Mouse (Mus musculus): Measurements from ENCODE around the gene Cacng7. TPM values are rescaled to one million over a fixed set of nuclear protein-coding genes. Genes with fewer than 3 reads are reported as not detected.
A peak's percentile ranks its signal among the peaks of the same experiment; 100 is the strongest.

Cacng7 gene
- total RNA-seq, 2 experiments from 2014 or later, result 3.5 to 4.3 TPM

GRCm38 (mm10) chr7:3336412-3336811 lies 3.7 kb downstream of the Cacng7 start:
- no peak for DNase-seq (ENCODE audit: low spot score)
- intact Hi-C loops (cut with DNase I), result no loop called here

GRCm38 (mm10) chr7:3338286-3338935 lies 5.7 kb downstream of the Cacng7 start:
- intact Hi-C loops (cut with DNase I), result no loop called here
- DNase-seq (ENCODE audit: low spot score), result no peak

DNA sequence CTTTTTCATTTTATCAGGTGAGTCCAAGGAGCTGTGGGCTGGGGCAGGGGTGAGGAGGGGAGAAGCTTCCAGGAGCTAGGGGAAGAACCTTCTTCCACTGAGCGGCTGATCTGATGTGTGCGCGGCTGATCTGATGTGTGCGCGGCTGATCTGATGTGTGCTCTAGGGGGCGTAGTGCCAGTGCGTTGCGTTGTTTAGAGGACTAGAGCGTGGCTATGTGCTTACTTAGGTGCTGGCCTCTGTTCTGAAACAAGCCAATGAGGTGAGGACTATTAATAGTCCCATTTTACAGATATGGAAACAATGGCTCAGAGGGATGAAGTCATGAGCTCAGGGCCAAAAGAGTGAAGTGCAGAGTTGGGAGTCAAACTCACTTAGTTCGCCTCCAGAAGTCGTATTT lies 6.3 kb downstream of the Cacng7 start:
- no peak for DNase-seq (ENCODE audit: low spot score)
- intact Hi-C loops (cut with DNase I), result no loop called here

- no peak for DNase-seq (ENCODE audit: low spot score)
- intact Hi-C loops (cut with DNase I), result no loop called here
These were observed 11.1 kb downstream of the Cacng7 start for GRCm38 (mm10) chr7:3343861-3344260.

DNA sequence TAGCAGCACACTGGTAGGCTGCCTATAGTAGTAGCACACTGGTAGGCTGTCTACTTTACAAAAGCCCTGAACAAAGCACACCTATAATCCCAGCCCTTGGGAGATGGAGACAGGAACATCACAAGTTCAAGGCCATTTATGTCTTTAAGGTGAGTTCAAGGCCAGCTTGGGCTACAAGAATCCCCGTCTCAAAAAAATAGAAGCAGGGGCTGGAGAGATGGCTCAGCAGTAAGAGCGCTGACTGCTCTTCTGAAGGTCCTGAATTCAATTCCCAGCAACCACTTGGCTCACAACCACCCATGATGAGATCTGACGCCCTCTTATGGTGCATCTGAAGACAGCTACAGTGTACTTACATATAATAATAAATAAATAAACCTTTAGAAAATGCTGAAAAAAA lies 12.5 kb downstream of the Cacng7 start:
- DNase-seq (ENCODE audit: low spot score), result no peak
- intact Hi-C loops (cut with DNase I), result no loop called here

GRCm38 (mm10) chr7:3347366-3348287 lies 14.9 kb downstream of the Cacng7 start:
- no peak for DNase-seq (ENCODE audit: low spot score)
- intact Hi-C loops (cut with DNase I), result no loop called here

GRCm38 (mm10) chr7:3348326-3348725 lies 15.6 kb downstream of the Cacng7 start:
- intact Hi-C loops (cut with DNase I), result no loop called here
- DNase-seq (ENCODE audit: low spot score), result no peak

DNA sequence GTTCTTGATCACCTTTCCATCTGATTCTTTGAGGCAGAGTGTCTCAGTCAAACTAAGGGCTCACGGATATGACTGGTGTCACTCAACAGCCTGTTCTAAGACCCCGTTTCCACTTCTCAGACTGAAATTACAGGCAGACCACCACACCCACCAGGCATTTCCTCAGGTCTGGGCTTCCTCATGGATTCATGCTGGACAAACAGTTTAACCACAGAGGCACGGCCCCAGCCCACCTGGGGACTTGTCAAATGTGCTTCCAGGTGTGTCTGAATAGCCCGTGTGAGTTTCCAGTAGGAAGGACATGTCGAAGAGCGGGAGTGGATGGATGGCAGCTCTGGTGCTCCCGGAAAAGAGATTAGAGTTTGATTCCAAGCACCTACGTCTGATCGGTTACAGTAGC lies 17.0 kb downstream of the Cacng7 start:
- no peak for DNase-seq (ENCODE audit: low spot score)

GRCm38 (mm10) chr7:3351536-3351935 lies 18.8 kb downstream of the Cacng7 start:
- DNase-seq (ENCODE audit: low spot score), result no peak
- intact Hi-C loops (cut with DNase I), result no loop called here

More for the DNA sequence above, 17.0 kb downstream of the Cacng7 start:
- intact Hi-C loops (cut with DNase I), result no loop called here

GRCm38 (mm10) chr7:3354850-3355249 lies 22.1 kb downstream of the Cacng7 start:
- intact Hi-C loops (cut with DNase I), result no loop called here
- DNase-seq (ENCODE audit: low spot score), result no peak

GRCm38 (mm10) chr7:3360678-3361077 lies 27.9 kb downstream of the Cacng7 start:
- DNase-seq (ENCODE audit: low spot score), result no peak
- intact Hi-C loops (cut with DNase I), result no loop called here

GRCm38 (mm10) chr7:3365547-3366279 lies 33.0 kb downstream of the Cacng7 start:
- intact Hi-C loops (cut with DNase I), result no loop called here
- no peak for DNase-seq (ENCODE audit: low spot score)

- intact Hi-C loops (cut with DNase I), result no loop called here
These were observed 34.2 kb downstream of the Cacng7 start for GRCm38 (mm10) chr7:3366705-3367516.

DNA sequence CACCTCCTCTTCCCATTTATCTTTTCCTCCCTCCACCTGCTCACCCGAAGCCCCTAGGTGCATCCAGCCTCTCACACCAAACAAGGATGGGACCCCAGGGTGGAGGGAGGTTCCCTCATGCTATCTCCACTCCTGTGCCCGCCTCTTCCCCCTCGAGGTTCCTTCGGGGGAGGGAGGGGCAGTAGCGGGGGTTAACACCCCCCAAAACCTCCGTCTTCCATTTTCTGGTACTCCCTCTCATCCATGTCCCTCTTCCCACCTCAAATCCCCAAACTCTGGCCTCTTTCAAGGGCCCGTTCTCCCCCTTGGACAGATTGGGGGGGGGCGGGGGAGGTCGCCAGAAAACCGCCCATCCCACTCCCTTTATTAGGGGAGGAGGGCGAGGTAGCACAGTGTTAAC lies 34.8 kb downstream of the Cacng7 start:
- no peak for DNase-seq (ENCODE audit: low spot score)
- intact Hi-C loops (cut with DNase I), result no loop called here

More at GRCm38 (mm10) chr7:3366705-3367516, 34.2 kb downstream of the Cacng7 start:
- DNase-seq (ENCODE audit: low spot score), result no peak

- no peak for DNase-seq (ENCODE audit: low spot score)
- intact Hi-C loops (cut with DNase I), result no loop called here
These were observed 35.6 kb downstream of the Cacng7 start for GRCm38 (mm10) chr7:3368311-3368710.

DNA sequence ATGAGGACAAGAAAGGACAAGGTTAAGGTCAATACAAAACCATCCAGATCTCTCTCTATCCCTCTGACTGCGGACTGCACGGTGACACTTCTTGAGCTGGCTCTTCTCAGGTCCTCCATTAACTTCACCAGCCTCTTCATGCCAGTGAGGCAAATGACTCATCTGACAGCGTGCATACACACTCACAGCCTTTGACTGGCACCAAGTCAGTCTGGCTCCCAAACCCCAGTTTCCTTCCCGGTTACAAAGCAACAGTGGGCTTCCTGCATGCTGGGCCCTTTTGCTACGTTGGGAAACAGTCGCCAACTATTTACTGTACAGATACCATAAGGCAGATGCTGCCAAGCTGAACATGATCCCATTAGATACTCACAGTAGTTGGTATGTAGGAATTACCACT lies 36.4 kb downstream of the Cacng7 start:
- no peak for DNase-seq (ENCODE audit: low spot score)
- intact Hi-C loops (cut with DNase I), result no loop called here

DNA sequence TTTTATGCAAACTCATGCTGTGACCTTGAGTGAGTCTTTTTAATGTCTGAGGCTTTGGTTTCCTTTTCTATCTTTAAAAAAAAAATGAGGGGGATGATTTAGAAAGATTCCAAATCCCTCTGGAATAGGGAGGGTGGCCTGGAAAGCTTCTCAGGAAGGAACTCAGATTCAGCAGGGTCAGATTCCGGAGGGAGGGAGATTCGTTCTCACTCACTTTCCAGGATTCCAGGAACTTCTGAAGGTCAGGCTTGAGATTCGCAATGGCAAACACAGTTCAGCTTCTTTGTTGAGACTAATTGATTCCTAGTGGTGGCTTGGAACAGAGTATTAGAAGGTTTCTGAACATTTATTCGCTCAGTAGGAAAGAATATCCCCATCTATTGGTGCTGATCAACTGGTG lies 37.7 kb downstream of the Cacng7 start:
- DNase-seq (ENCODE audit: low spot score), result no peak
- intact Hi-C loops (cut with DNase I), result no loop called here

- intact Hi-C loops (cut with DNase I), result no loop called here
- no peak for DNase-seq (ENCODE audit: low spot score)
These were observed 39.6 kb downstream of the Cacng7 start for GRCm38 (mm10) chr7:3372376-3372775.

- intact Hi-C loops (cut with DNase I), result no loop called here
- no peak for DNase-seq (ENCODE audit: low spot score)
These were observed 41.0 kb downstream of the Cacng7 start for GRCm38 (mm10) chr7:3373754-3374153.

DNA sequence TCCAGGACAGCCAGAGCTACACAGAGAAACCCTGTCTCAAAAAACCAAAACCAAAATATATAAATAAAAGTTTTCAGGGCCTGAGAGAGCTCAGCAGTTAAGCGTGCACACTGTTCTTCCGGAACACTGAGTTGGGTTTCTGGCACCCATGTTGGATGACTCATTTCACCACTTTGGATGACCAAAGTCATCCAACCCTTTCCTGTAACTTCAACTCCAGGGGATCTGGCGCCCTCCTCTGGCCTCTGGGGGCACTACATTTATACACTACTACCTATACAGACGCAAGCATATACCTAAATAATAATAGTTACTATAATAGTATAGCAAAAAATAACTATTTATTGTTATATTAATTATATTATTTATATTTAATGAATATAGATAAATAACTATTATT lies 44.1 kb downstream of the Cacng7 start:
- intact Hi-C loops (cut with DNase I), result loop anchor here (2.0 kb wide), 1 partner anchor 154 kb away; no protein-coding TSS in a partner anchor
- peak; percentile 9 for DNase-seq (ENCODE audit: low spot score)
